Mouse (Mus musculus): ENCODE data around the gene Thbd.

Gene Thbd

GRCm38 (mm10) chr2:148407870-148408760 lies at the start of gene Thbd:
Gene Thbd, minus strand, starts transcription at chr2:148408188.
- DNase-seq (ENCODE audit: low spot score in 2 of 2): no peak

- DNase-seq (ENCODE audit: low spot score in 2 of 2): no peak
Measured at GRCm38 (mm10) chr2:148455341-148455740, 47.4 kb upstream of the Thbd start.

- DNase-seq (ENCODE audit: low spot score in 2 of 2): no peak
Measured at GRCm38 (mm10) chr2:148454014-148454542, 46.1 kb upstream of the Thbd start.

GRCm38 (mm10) chr2:148453061-148453460 lies 45.1 kb upstream of the Thbd start:
- no peak for DNase-seq (ENCODE audit: low spot score in 2 of 2)

GRCm38 (mm10) chr2:148451498-148451897 lies 43.5 kb upstream of the Thbd start:
- no peak for DNase-seq (ENCODE audit: low spot score in 2 of 2)

- no peak for DNase-seq (ENCODE audit: low spot score in 2 of 2)
Measured at GRCm38 (mm10) chr2:148450616-148451015, 42.6 kb upstream of the Thbd start.

GRCm38 (mm10) chr2:148449659-148450058 lies 41.7 kb upstream of the Thbd start:
- no peak for DNase-seq (ENCODE audit: low spot score in 2 of 2)

GRCm38 (mm10) chr2:148446446-148446845 lies 38.5 kb upstream of the Thbd start:
- DNase-seq (ENCODE audit: low spot score in 2 of 2): no peak

GRCm38 (mm10) chr2:148445616-148446015 lies 37.6 kb upstream of the Thbd start:
- no peak for DNase-seq (ENCODE audit: low spot score in 2 of 2)

GRCm38 (mm10) chr2:148444472-148444871 lies 36.5 kb upstream of the Thbd start:
- no peak for DNase-seq (ENCODE audit: low spot score in 2 of 2)

- no peak for DNase-seq (ENCODE audit: low spot score in 2 of 2)
Measured at GRCm38 (mm10) chr2:148443249-148443958, 35.4 kb upstream of the Thbd start, which contains the start of gene Cd93. Gene Cd93, minus strand, starts transcription at chr2:148443563.

- DNase-seq (ENCODE audit: low spot score in 2 of 2): no peak
Measured at GRCm38 (mm10) chr2:148442710-148443109, 34.7 kb upstream of the Thbd start.

- DNase-seq (ENCODE audit: low spot score in 2 of 2): no peak
Measured at GRCm38 (mm10) chr2:148442172-148442571, 34.2 kb upstream of the Thbd start.

- DNase-seq (ENCODE audit: low spot score in 2 of 2): no peak
Measured at GRCm38 (mm10) chr2:148441421-148441820, 33.4 kb upstream of the Thbd start.

GRCm38 (mm10) chr2:148439691-148440276 lies 31.8 kb upstream of the Thbd start:
- no peak for DNase-seq (ENCODE audit: low spot score in 2 of 2)

GRCm38 (mm10) chr2:148436285-148436684 lies 28.3 kb upstream of the Thbd start:
- DNase-seq (ENCODE audit: low spot score in 2 of 2): no peak

- DNase-seq (ENCODE audit: low spot score in 2 of 2): no peak
Measured at GRCm38 (mm10) chr2:148432346-148432745, 24.4 kb upstream of the Thbd start.

GRCm38 (mm10) chr2:148430941-148431340 lies 23.0 kb upstream of the Thbd start:
- no peak for DNase-seq (ENCODE audit: low spot score in 2 of 2)

- no peak for DNase-seq (ENCODE audit: low spot score in 2 of 2)
Measured at GRCm38 (mm10) chr2:148429001-148429505, 21.1 kb upstream of the Thbd start.

- DNase-seq (ENCODE audit: low spot score in 2 of 2): no peak
Measured at GRCm38 (mm10) chr2:148428523-148428922, 20.5 kb upstream of the Thbd start.

- DNase-seq (ENCODE audit: low spot score in 2 of 2): no peak
Measured at GRCm38 (mm10) chr2:148427553-148427952, 19.6 kb upstream of the Thbd start.

Measured in frontal cortex, postnatal 10 days (tissue).